In genomic region chr8:105825506-105825905, GRCm38 (mm10) we compare ENCODE assay signal across 8 mouse cellular contexts. TPM values are rescaled to one million over a fixed set of nuclear protein-coding genes. Genes with fewer than 3 reads are reported as not detected.
DNase-seq lines count a peak whose midpoint lies in the region; ATAC-seq and TF ChIP-seq lines count a peak whose summit lies in the region.
"Had no signal": no experiment of that assay in that cellular context is flagged by ENCODE, and none has a peak within 500 bp of the region (broad histone marks: within the 10 kb centered on the region; RNA-seq: fewer than 3 reads in every experiment).

No protein-coding gene starts in this region.

- peak overlapping the region; percentile 96 for H3K4me3 ChIP-seq in megakaryocyte, embryonic 14.5 days (replicated peaks)
- H3K4me3 ChIP-seq in forebrain, embryonic 13.5 days = peak overlapping the region; percentile 72
- H3K4me3 ChIP-seq in liver, adult 2 months (ENCODE audit: insufficient read depth, low read depth, low read length) = peak overlapping the region; percentile 81
- peak overlapping the region; percentile 99 for H3K4me3 ChIP-seq in stomach, embryonic 16.5 days (replicated peaks; ENCODE audit: low read length)

- H3K9ac ChIP-seq in forebrain, embryonic 13.5 days = peak overlapping the region; percentile 88; the same call in 1 of the 2 replicates
- H3K9ac ChIP-seq in liver, adult 2 months (ENCODE audit: low read depth, low read length) = peak overlapping the region; percentile 86
- peak overlapping the region; percentile 96; the same call in 1 of the 2 replicates for H3K9ac ChIP-seq in stomach, embryonic 16.5 days (ENCODE audit: low read length)

- H3K9me3 ChIP-seq in megakaryocyte, embryonic 14.5 days = no peaks in the 10 kb centered on the region
- H3K9me3 ChIP-seq in forebrain, embryonic 13.5 days (replicated peaks) = no peaks in the 10 kb centered on the region
- H3K9me3 ChIP-seq in stomach, embryonic 16.5 days (replicated peaks; ENCODE audit: control insufficient read depth, low read length) = no peaks in the 10 kb centered on the region

- 87% methylated on average over 4 of the region's 4 CpGs for WGBS in forebrain, embryonic 13.5 days
- WGBS in liver, adult 2 months = 29% methylated on average over 4 of the region's 4 CpGs
- WGBS in stomach, embryonic 16.5 days = 72% methylated on average over 4 of the region's 4 CpGs

- H3K27ac ChIP-seq in forebrain, embryonic 13.5 days = no peak overlapping the region
- H3K27ac ChIP-seq in liver, adult 2 months (replicated peaks; ENCODE audit: insufficient read depth, low read depth, low read length) = peak overlapping the region; percentile 80
- H3K27ac ChIP-seq in stomach, embryonic 16.5 days (ENCODE audit: low read length) = peak overlapping the region; percentile 46; the same call in 1 of the 2 replicates

- H3K36me3 ChIP-seq in megakaryocyte, embryonic 14.5 days (replicated peaks; ENCODE audit: low read length) = peaks cover 48% of the 10 kb centered on the region
- peaks cover 42% of the 10 kb centered on the region for H3K36me3 ChIP-seq in forebrain, embryonic 13.5 days (ENCODE audit: poor library complexity, severe bottlenecking)
- peaks cover 23% of the 10 kb centered on the region for H3K36me3 ChIP-seq in liver, adult 2 months (ENCODE audit: control insufficient read depth, insufficient read depth, low read length)
- H3K36me3 ChIP-seq in stomach, embryonic 16.5 days (ENCODE audit: control insufficient read depth, insufficient read depth, low read length) = peaks cover 12% of the 10 kb centered on the region; the same call in 1 of the 2 replicates

- H3K4me1 ChIP-seq in megakaryocyte, embryonic 14.5 days = peaks cover 65% of the 10 kb centered on the region
- peaks cover 22% of the 10 kb centered on the region for H3K4me1 ChIP-seq in forebrain, embryonic 13.5 days
- peaks cover 25% of the 10 kb centered on the region for H3K4me1 ChIP-seq in liver, adult 2 months (ENCODE audit: control insufficient read depth, insufficient read depth, low read length)
- H3K4me1 ChIP-seq in stomach, embryonic 16.5 days (ENCODE audit: control insufficient read depth, insufficient read depth, low read length) = peaks cover 26% of the 10 kb centered on the region

- H3K27me3 ChIP-seq in megakaryocyte, embryonic 14.5 days (replicated peaks) = no peaks in the 10 kb centered on the region
- no peaks in the 10 kb centered on the region for H3K27me3 ChIP-seq in forebrain, embryonic 13.5 days
- no peaks in the 10 kb centered on the region for H3K27me3 ChIP-seq in liver, adult 2 months (ENCODE audit: control insufficient read depth, insufficient read depth, low read length)
- H3K27me3 ChIP-seq in stomach, embryonic 16.5 days (ENCODE audit: control insufficient read depth, insufficient read depth, low read length) = no peaks in the 10 kb centered on the region

- ATAC-seq in megakaryocyte, adult 5-6 weeks (ENCODE audit: poor library complexity, severe bottlenecking) = no peak
- ATAC-seq in forebrain, embryonic 13.5 days = no peak
- ATAC-seq in stomach, embryonic 16.5 days (ENCODE audit: insufficient read depth, low FRiP score) = no peak

- peak overlapping the region; percentile 89 for H3K4me2 ChIP-seq in forebrain, embryonic 13.5 days
- peak overlapping the region; percentile 95 for H3K4me2 ChIP-seq in stomach, embryonic 16.5 days (ENCODE audit: low read depth, low read length)

- H3K79me2 ChIP-seq in liver, adult 2 months (ENCODE audit: control insufficient read depth, insufficient read depth, low read length) = peaks cover 46% of the 10 kb centered on the region

- peak; percentile 81 for DNase-seq in liver, adult 2 months (ENCODE audit: extremely low read depth, low read depth, low spot score)
- no peak for DNase-seq in yolk sac, embryonic 10.5 days (ENCODE audit: low spot score)
- DNase-seq in thymus, postnatal 25 days = no peak
- DNase-seq: lung, adult 18-20 months had no signal

- TF ChIP-seq POLR2A in liver, adult 2 months (IDR thresholded peaks at IDR 0.05; ENCODE audit: extremely low read depth, insufficient read depth, low read length) = no peak

- TF ChIP-seq CTCF in liver, adult 2 months (IDR thresholded peaks at IDR 0.05; ENCODE audit: low read depth, low read length) = no peak

RNA-seq across cellular contexts. Expression of gene Ranbp10, which starts 1.6 kb away (rescaled TPM):
- 10.3 and 11.1 TPM in 2 replicates for polyA plus RNA-seq in megakaryocyte, embryonic 14.5 days (2012; ENCODE audit: insufficient read depth, low replicate concordance)
- 10.2 and 10.5 TPM in 2 replicates for total RNA-seq in megakaryocyte, adult 5-6 weeks (2015)
- total RNA-seq in megakaryocyte, adult 5-6 weeks (2017) = 6.4 and 7.0 TPM in 2 replicates
- polyA plus RNA-seq in forebrain, embryonic 13.5 days (2015; fragmentation: Nextera tagmentation; extraction: Ambion mirVana) = 14.2 and 14.7 TPM in 2 replicates
- total RNA-seq in liver, adult 2 months (2014; rRNA removed) = 19.7 and 26.9 TPM in 2 replicates
- polyA plus RNA-seq in liver, adult 2 months (2012; rRNA removed) = 37.1 and 38.0 TPM in 2 replicates
- 13.7 and 14.1 TPM in 2 replicates for polyA plus RNA-seq in stomach, embryonic 16.5 days (2015; fragmentation: Nextera tagmentation; extraction: Ambion mirVana)

RNA-seq across cellular contexts. Expression of gene Tsnaxip1, which starts 2.0 kb away (rescaled TPM):
- not detected in 2 replicates for polyA plus RNA-seq in megakaryocyte, embryonic 14.5 days (2012; ENCODE audit: insufficient read depth, low replicate concordance)
- not detected in 2 replicates for total RNA-seq in megakaryocyte, adult 5-6 weeks (2015)
- total RNA-seq in megakaryocyte, adult 5-6 weeks (2017) = not detected in 2 replicates
- 0.43 and 1.00 TPM in 2 replicates for polyA plus RNA-seq in forebrain, embryonic 13.5 days (2015; fragmentation: Nextera tagmentation; extraction: Ambion mirVana)
- total RNA-seq in liver, adult 2 months (2014; rRNA removed) = not detected in 2 replicates
- not detected in 2 replicates for polyA plus RNA-seq in liver, adult 2 months (2012; rRNA removed)
- 0.10 and 0.18 TPM in 2 replicates for polyA plus RNA-seq in stomach, embryonic 16.5 days (2015; fragmentation: Nextera tagmentation; extraction: Ambion mirVana)

RNA-seq across cellular contexts. Expression of gene Cenpt, which starts 27.6 kb away (rescaled TPM):
- polyA plus RNA-seq in megakaryocyte, embryonic 14.5 days (2012; ENCODE audit: insufficient read depth, low replicate concordance) = 22.5 and 23.5 TPM in 2 replicates
- total RNA-seq in megakaryocyte, adult 5-6 weeks (2015) = 12.4 and 18.3 TPM in 2 replicates
- total RNA-seq in megakaryocyte, adult 5-6 weeks (2017) = 16.7 and 25.0 TPM in 2 replicates
- 68.8 and 71.4 TPM in 2 replicates for polyA plus RNA-seq in forebrain, embryonic 13.5 days (2015; fragmentation: Nextera tagmentation; extraction: Ambion mirVana)
- 0.92 and 1.4 TPM in 2 replicates for total RNA-seq in liver, adult 2 months (2014; rRNA removed)
- 1.9 and 2.1 TPM in 2 replicates for polyA plus RNA-seq in liver, adult 2 months (2012; rRNA removed)
- polyA plus RNA-seq in stomach, embryonic 16.5 days (2015; fragmentation: Nextera tagmentation; extraction: Ambion mirVana) = 39.4 and 41.0 TPM in 2 replicates

RNA-seq across cellular contexts. Expression of gene Thap11, which starts 29.4 kb away (rescaled TPM):
- 12.4 and 38.2 TPM in 2 replicates for polyA plus RNA-seq in megakaryocyte, embryonic 14.5 days (2012; ENCODE audit: insufficient read depth, low replicate concordance)
- 42.8 and 48.9 TPM in 2 replicates for total RNA-seq in megakaryocyte, adult 5-6 weeks (2015)
- total RNA-seq in megakaryocyte, adult 5-6 weeks (2017) = 38.5 and 42.6 TPM in 2 replicates
- polyA plus RNA-seq in forebrain, embryonic 13.5 days (2015; fragmentation: Nextera tagmentation; extraction: Ambion mirVana) = 65.9 and 68.3 TPM in 2 replicates
- total RNA-seq in liver, adult 2 months (2014; rRNA removed) = 11.3 and 15.6 TPM in 2 replicates
- 26.9 and 28.5 TPM in 2 replicates for polyA plus RNA-seq in liver, adult 2 months (2012; rRNA removed)
- polyA plus RNA-seq in stomach, embryonic 16.5 days (2015; fragmentation: Nextera tagmentation; extraction: Ambion mirVana) = 49.3 and 54.5 TPM in 2 replicates

RNA-seq across cellular contexts. Expression of gene Nutf2, which starts 34.9 kb away (rescaled TPM):
- polyA plus RNA-seq in megakaryocyte, embryonic 14.5 days (2012; ENCODE audit: insufficient read depth, low replicate concordance) = 5.8 and 51.6 TPM in 2 replicates
- total RNA-seq in megakaryocyte, adult 5-6 weeks (2015) = 103 and 117 TPM in 2 replicates
- total RNA-seq in megakaryocyte, adult 5-6 weeks (2017) = 40.9 and 54.5 TPM in 2 replicates
- polyA plus RNA-seq in forebrain, embryonic 13.5 days (2015; fragmentation: Nextera tagmentation; extraction: Ambion mirVana) = 254 and 295 TPM in 2 replicates
- 21.6 and 28.1 TPM in 2 replicates for total RNA-seq in liver, adult 2 months (2014; rRNA removed)
- polyA plus RNA-seq in liver, adult 2 months (2012; rRNA removed) = 23.9 and 29.3 TPM in 2 replicates
- 140 and 208 TPM in 2 replicates for polyA plus RNA-seq in stomach, embryonic 16.5 days (2015; fragmentation: Nextera tagmentation; extraction: Ambion mirVana)
